Mouse (Mus musculus) embryonic facial prominence, embryonic 14.5 days (tissue): Measurements from ENCODE around the gene Snx8. TPM values are rescaled to one million over a fixed set of nuclear protein-coding genes. Genes with fewer than 3 reads are reported as not detected.

Source experiments
- ATAC-seq: fragments of 200-750 bp; cut with Nextera tagmentation; 2 replicates; pipeline ENCODE4 v1.8.0; 2017; ENCODE audit warnings: low read depth, moderate number of reproducible peaks, moderate TSS enrichment
- DNase-seq: peaks from one replicate; pipeline ENCODE4 v3.0.0-alpha.2; 2015; ENCODE audit warnings: low spot score
- H3K27ac ChIP-seq: fragments of 300-500 bp; sonication (generic); replicated peaks from 2 replicates; pipeline ENCODE4 v1.5.1; 2014; ENCODE audit warnings: low read depth, mild to moderate bottlenecking, low read length, moderate library complexity
- H3K27me3 ChIP-seq: fragments of 300-500 bp; sonication (generic); replicated peaks from 2 replicates; pipeline ENCODE4 v1.6.1; 2014; ENCODE audit warnings: low read length; ENCODE audit not compliant: control insufficient read depth, insufficient read depth
- H3K36me3 ChIP-seq: fragments of 300-500 bp; sonication (generic); 2 replicates; pipeline ENCODE4 v1.6.1; 2014; ENCODE audit warnings: low read length, mixed read lengths; ENCODE audit not compliant: control insufficient read depth, insufficient read depth
- H3K4me1 ChIP-seq: fragments of 300-500 bp; sonication (generic); 2 replicates; pipeline ENCODE4 v1.6.1; 2014; ENCODE audit warnings: antibody characterized with exemption, low read length; ENCODE audit not compliant: control insufficient read depth, insufficient read depth
- H3K4me2 ChIP-seq: fragments of 300-500 bp; sonication (generic); 2 replicates; pipeline ENCODE4 v1.6.1; 2014; ENCODE audit warnings: low read depth, mild to moderate bottlenecking, low read length, moderate library complexity, mixed read lengths
- H3K4me3 ChIP-seq: fragments of 300-500 bp; sonication (generic); 2 replicates; pipeline ENCODE4 v1.5.1; 2014; ENCODE audit warnings: low read depth, mild to moderate bottlenecking, low read length
- H3K9ac ChIP-seq: fragments of 300-500 bp; sonication (generic); 2 replicates; pipeline ENCODE4 v1.6.1; 2014; ENCODE audit warnings: low read depth, mild to moderate bottlenecking, low read length, moderate library complexity, mixed read lengths
- H3K9me3 ChIP-seq: fragments of 300-500 bp; sonication (generic); 2 replicates; pipeline ENCODE4 v1.6.1; 2016; ENCODE audit warnings: low read length; ENCODE audit not compliant: control insufficient read depth
- WGBS: fragments of 180-500 bp; shearing (Covaris S2); extraction: QIAGEN DNeasy Blood & Tissue Kit; methylation state at CpG from one replicate; pipeline ENCODE4 v1.1.7; 2014; 5-methylcytosine and 5-hydroxymethylcytosine counted together
- polyA plus RNA-seq: library from polyadenylated mRNA; unstranded; fragments of >200 nt; fragmentation: Nextera tagmentation; extraction: Ambion mirVana; gene quantifications from 2 replicates; pipeline ENCODE4 v1.2.1, GENCODE M21; 2014

Snx8 gene
- 10.7 and 11.2 TPM in 2 replicates for polyA plus RNA-seq

DNA sequence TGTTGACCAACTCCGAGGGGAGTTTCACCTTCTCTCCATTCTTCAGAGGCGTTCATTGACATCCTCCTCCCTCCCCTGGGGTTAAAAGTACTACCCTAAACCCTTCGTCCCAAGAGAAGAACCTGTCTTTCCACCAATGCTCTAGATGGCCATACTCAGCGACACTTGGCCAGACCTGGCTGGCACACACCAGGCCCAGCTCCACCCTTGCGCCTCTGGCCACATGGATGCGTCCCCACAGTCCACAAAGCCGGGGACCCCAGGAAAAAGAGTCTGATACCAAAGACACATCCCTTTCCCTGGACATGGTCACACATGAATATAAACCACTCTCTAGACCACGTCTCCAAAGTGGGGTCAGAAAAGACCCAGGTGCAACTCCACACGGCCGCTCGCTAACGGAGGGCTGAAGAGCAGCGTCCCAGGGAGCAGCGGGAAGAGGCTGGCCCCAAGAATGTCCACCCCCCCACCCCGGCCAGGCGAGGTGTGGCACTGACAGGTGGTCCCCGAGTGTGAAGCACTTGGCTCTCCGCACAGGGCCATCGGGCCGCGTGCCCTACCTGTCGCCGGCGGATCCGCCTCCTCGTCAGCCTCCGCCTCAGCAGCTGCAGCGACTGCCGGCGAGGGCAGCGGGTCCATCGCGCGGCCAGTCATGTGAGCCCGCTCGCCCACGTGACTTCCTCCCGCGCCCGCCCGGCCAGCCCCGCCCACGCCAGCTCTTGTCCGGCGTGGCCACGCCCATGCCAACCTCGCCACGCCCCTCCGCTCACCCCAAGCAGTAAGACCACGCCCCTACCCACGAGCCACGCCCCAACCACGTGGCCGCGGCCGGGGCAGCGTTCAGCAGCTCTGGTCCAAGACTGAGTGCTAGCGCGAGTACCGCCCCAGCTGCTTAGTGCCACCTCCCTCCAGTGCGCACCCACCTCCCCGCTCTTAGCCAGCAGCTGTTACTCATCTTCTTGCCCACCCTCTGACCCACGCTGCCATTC lies at the start of gene Snx8:
Gene Snx8 (minus strand): TSS at position 675 of the 989 bp plus-strand sequence.
- 2% methylated on average over 32 of the region's 63 CpGs for WGBS
- H3K4me2 ChIP-seq: peak within 1 kb of the TSS; percentile 99
- H3K36me3 ChIP-seq: no peaks in the 10 kb centered on the region
- H3K27ac ChIP-seq: no peak within 1 kb of the TSS; the same call in 1 of the 2 replicates
- H3K4me3 ChIP-seq: peak within 1 kb of the TSS; percentile 77
- H3K9me3 ChIP-seq: no peaks in the 10 kb centered on the region
- no peaks in the 10 kb centered on the region for H3K27me3 ChIP-seq
- peaks cover 20% of the 10 kb centered on the region for H3K4me1 ChIP-seq
- H3K9ac ChIP-seq: peak within 1 kb of the TSS; percentile 66
- DNase-seq: peak; percentile 96
- ATAC-seq: peak; percentile 92

DNA sequence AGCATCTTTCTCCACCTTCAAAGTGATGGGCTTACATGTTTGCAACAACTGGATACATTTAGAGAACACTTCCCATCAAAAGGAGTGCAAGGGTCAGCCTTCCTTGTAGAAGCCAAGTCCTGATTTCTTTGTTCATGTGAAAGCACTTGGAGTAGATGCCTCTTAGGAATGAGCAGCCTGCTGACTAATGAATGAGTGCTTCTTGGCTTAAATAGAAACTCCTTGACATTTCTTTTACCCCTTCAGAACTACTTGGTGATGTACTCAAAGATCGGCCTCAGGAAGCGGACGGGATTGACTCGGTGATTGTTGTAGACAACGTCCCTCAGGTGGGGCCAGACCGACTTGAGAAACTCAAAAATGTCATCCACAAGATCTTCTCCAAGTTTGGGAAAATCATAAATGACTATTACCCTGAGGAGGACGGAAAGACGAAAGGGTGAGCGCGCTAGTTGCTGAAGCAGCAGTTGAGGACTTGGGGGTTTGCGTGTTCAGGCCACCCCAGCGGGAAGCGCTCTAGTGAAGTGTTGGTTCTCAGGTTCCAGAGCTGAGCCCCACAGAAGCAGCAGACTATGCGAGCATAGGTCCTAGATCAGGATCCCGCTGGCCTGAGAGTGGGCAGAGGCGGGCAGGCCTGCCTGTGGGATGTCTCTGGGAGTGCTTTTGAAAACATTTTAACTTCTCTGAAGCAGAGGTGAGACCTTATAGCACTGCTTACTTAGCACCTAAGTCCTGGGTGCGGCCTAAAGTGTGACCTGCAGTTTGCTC lies 36.1 kb upstream of the Snx8 start:
- ATAC-seq (no peak), DNase-seq (no peak)
- H3K4me1 ChIP-seq: peaks cover 12% of the 10 kb centered on the region
- H3K9ac ChIP-seq: no peak overlapping the region
- no peak overlapping the region for H3K4me2 ChIP-seq
- H3K36me3 ChIP-seq: peaks cover 60% of the 10 kb centered on the region
- no peaks in the 10 kb centered on the region for H3K9me3 ChIP-seq
- no peak overlapping the region for H3K27ac ChIP-seq
- no peak overlapping the region for H3K4me3 ChIP-seq
- H3K27me3 ChIP-seq: no peaks in the 10 kb centered on the region
- WGBS: 94% methylated on average over 16 of the region's 17 CpGs

DNA sequence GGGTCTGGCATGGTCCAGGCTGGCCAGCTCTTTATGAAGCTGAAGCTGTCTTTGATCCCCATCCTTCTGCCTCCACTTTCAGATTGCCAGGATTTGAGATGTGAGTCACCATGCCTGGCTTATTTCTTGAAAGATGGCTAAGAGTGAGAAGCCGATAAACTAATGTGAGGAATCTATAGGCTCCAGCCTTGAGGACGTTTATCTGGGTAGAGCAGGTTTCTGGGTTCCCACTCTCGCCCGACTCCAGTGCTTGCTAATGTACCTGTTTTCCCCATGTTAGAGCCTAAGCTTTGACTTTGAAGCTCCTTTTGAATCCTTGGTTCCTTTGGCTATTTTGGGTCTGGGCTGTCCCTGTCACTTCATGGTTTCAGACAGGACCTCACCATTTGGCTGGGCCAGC lies 31.6 kb upstream of the Snx8 start:
- H3K27me3 ChIP-seq: no peaks in the 10 kb centered on the region
- no peak overlapping the region for H3K27ac ChIP-seq
- peaks cover 12% of the 10 kb centered on the region for H3K4me1 ChIP-seq
- no peaks in the 10 kb centered on the region for H3K9me3 ChIP-seq
- H3K9ac ChIP-seq: peak overlapping the region; percentile 97
- ATAC-seq: no peak
- peak overlapping the region; percentile 78 for H3K4me2 ChIP-seq
- no peak for DNase-seq
- peak overlapping the region; percentile 100 for H3K4me3 ChIP-seq
- WGBS: 71% methylated on average over 4 of the region's 4 CpGs
- H3K36me3 ChIP-seq: peaks cover 16% of the 10 kb centered on the region

- Histone ChIP-seq H3K36me3 (0 out of 2 replicates have a peak, but pooled peaks cover 12% of the 10 kb centered on the region), H3K4me1 (peaks cover 12% of the 10 kb centered on the region), H3K27me3 (no peaks in the 10 kb centered on the region), H3K4me3 (peak overlapping the region; percentile 100), H3K27ac (peak overlapping the region; percentile 98), H3K9me3 (no peaks in the 10 kb centered on the region), H3K9ac (peak overlapping the region; percentile 97), H3K4me2 (peak overlapping the region; percentile 78)
- peak; percentile 42; the same call in 1 of the 2 replicates for ATAC-seq
- WGBS: under 1% methylated on average over 40 of the region's 62 CpGs
- DNase-seq: peak; percentile 10
Measured at GRCm38 (mm10) chr5:140419442-140420080, 30.5 kb upstream of the Snx8 start.

GRCm38 (mm10) chr5:140418489-140419441 lies 29.7 kb upstream of the Snx8 start, which contains the start of gene Eif3b:
Eif3b (plus strand) TSS chr5:140419328.
- Histone ChIP-seq H3K4me1 (peaks cover 12% of the 10 kb centered on the region), H3K27ac (peak within 1 kb of the TSS; percentile 98), H3K4me2 (peak within 1 kb of the TSS; percentile 78), H3K9me3 (no peaks in the 10 kb centered on the region), H3K4me3 (peak within 1 kb of the TSS; percentile 100), H3K27me3 (no peaks in the 10 kb centered on the region), H3K36me3 (0 out of 2 replicates have a peak, but pooled peaks cover 7% of the 10 kb centered on the region), H3K9ac (peak within 1 kb of the TSS; percentile 97)
- ATAC-seq (peak; percentile 95), DNase-seq (peak; percentile 96)
- whole genome bisulfite sequencing: under 1% methylated on average over 65 of the region's 65 CpGs

DNA sequence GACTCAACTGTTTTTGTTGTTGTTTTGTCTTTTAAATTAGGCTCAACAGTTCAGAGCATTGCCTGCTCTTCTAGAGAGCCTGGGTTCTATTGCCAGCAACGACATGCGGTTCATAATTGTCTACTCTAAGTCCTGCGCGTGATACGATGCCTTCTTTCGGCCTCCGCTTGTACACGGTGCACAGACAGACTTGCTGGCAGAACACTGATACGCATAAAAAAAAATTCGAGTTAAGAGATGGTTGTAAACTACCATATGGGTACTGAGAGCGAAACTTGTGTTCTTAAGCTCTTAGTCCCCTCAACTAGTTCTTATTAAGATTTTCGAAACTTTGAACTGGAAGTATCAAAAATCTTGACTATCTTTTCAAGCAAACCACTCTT lies 29.0 kb upstream of the Snx8 start:
- Histone ChIP-seq H3K36me3 (0 out of 2 replicates have a peak, but pooled peaks cover 3% of the 10 kb centered on the region), H3K4me3 (peak overlapping the region; percentile 100), H3K27ac (peak overlapping the region; percentile 98), H3K9ac (peak overlapping the region; percentile 97), H3K4me2 (peak overlapping the region; percentile 78), H3K27me3 (no peaks in the 10 kb centered on the region), H3K9me3 (no peaks in the 10 kb centered on the region), H3K4me1 (peaks cover 12% of the 10 kb centered on the region)
- peak; percentile 13 for ATAC-seq
- peak; percentile 45 for DNase-seq
- WGBS: 1% methylated on average over 12 of the region's 12 CpGs

- Histone ChIP-seq H3K4me1 (no peaks in the 10 kb centered on the region), H3K36me3 (no peaks in the 10 kb centered on the region), H3K4me3 (no peak overlapping the region), H3K9me3 (no peaks in the 10 kb centered on the region), H3K27ac (no peak overlapping the region), H3K27me3 (no peaks in the 10 kb centered on the region), H3K4me2 (no peak overlapping the region), H3K9ac (no peak overlapping the region)
- ATAC-seq (no peak), DNase-seq (no peak)
- 62% methylated on average over 4 of the region's 4 CpGs for WGBS
Measured at GRCm38 (mm10) chr5:140414647-140415046, 25.6 kb upstream of the Snx8 start.
